In genomic region chr1:191930525-191931105, GRCm38 (mm10) we compare ENCODE assay signal across 23 mouse cellular contexts. TPM values are rescaled to one million over a fixed set of nuclear protein-coding genes. Genes with fewer than 3 reads are reported as not detected.
"Had no signal": no experiment of that assay in that cellular context is flagged by ENCODE, and none has a peak within 500 bp of the region (broad histone marks: within the 10 kb centered on the region; RNA-seq: fewer than 3 reads in every experiment).

No protein-coding gene starts in this region.

- H3K27me3 ChIP-seq: hindbrain, embryonic 15.5 days; kidney, embryonic 15.5 days had no signal

- H3K4me1 ChIP-seq: hindbrain, embryonic 15.5 days; liver, embryonic 13.5 days had no signal

- H3K36me3 ChIP-seq: heart, embryonic 10.5 days; heart, embryonic 12.5 days; hindbrain, embryonic 13.5 days; hindbrain, embryonic 15.5 days; kidney, embryonic 15.5 days; limb, embryonic 10.5 days; limb, embryonic 12.5 days; liver, embryonic 13.5 days had no signal

- H3K9me3 ChIP-seq: heart, embryonic 10.5 days; heart, embryonic 12.5 days; hindbrain, embryonic 13.5 days; hindbrain, embryonic 15.5 days; kidney, embryonic 15.5 days; limb, embryonic 10.5 days; limb, embryonic 12.5 days; liver, embryonic 13.5 days had no signal

- DNase-seq: gastrocnemius, postnatal 14 days; gastrocnemius, postnatal 36 days; heart, postnatal 36 days; kidney, adult 11 months; kidney, adult 2 months; kidney, adult 9 months; kidney, postnatal 14 days; kidney, postnatal 36 days; layer of hippocampus, adult 9-11 months; layer of hippocampus, postnatal 36 days; liver; liver, embryonic 13.5 days had no signal

- H3K4me3 ChIP-seq: heart, embryonic 10.5 days; heart, embryonic 12.5 days; hindbrain, embryonic 13.5 days; hindbrain, embryonic 15.5 days; kidney, embryonic 15.5 days; left cerebral cortex, adult 2 months; limb, embryonic 10.5 days; limb, embryonic 12.5 days; liver, embryonic 13.5 days had no signal

RNA-seq across cellular contexts. Expression of gene Rd3, which starts 46.6 kb away (rescaled TPM):
- total RNA-seq: gastrocnemius, adult 18-20 months; gastrocnemius, adult 8-10 months; hematopoietic stem cell, adult 5-6 weeks had no signal
